17 mouse cellular contexts compared by ENCODE assay signal in genomic region chr3:66213524-66213923, GRCm38 (mm10). TPM values are rescaled to one million over a fixed set of nuclear protein-coding genes. Genes with fewer than 3 reads are reported as not detected.
"Had no signal": no experiment of that assay in that cellular context is flagged by ENCODE, and none has a peak within 500 bp of the region (broad histone marks: within the 10 kb centered on the region; RNA-seq: fewer than 3 reads in every experiment).

No protein-coding gene starts in this region.

- H3K4me2 ChIP-seq: neural tube, embryonic 12.5 days; neural tube, embryonic 13.5 days; neural tube, embryonic 15.5 days; stomach, embryonic 15.5 days had no signal

- H3K4me3 ChIP-seq: neural tube, embryonic 12.5 days; neural tube, embryonic 13.5 days; neural tube, embryonic 15.5 days; stomach, embryonic 15.5 days had no signal

- H3K4me1 ChIP-seq: neural tube, embryonic 12.5 days; neural tube, embryonic 13.5 days; neural tube, embryonic 15.5 days; stomach, embryonic 15.5 days had no signal

- H3K9ac ChIP-seq: neural tube, embryonic 12.5 days; neural tube, embryonic 13.5 days; neural tube, embryonic 15.5 days; stomach, embryonic 15.5 days had no signal

- H3K27ac ChIP-seq: neural tube, embryonic 12.5 days; neural tube, embryonic 13.5 days; neural tube, embryonic 15.5 days; stomach, embryonic 15.5 days; stomach, postnatal 0 days had no signal

- DNase-seq: retina, postnatal 1 day; right cerebral cortex, adult 18-20 months; right cerebral cortex, postnatal 14 days; right cerebral cortex, postnatal 25 days; right cerebral cortex, postnatal 4 days; spleen, adult 18-20 months; thymus, adult 18-20 months; thymus, adult 2 months; thymus, postnatal 25 days; thymus, postnatal 36 days had no signal

- H3K36me3 ChIP-seq: neural tube, embryonic 12.5 days; neural tube, embryonic 13.5 days; neural tube, embryonic 15.5 days; stomach, embryonic 15.5 days had no signal

- H3K27me3 ChIP-seq: neural tube, embryonic 12.5 days; neural tube, embryonic 15.5 days; stomach, embryonic 15.5 days had no signal

- H3K9me3 ChIP-seq: neural tube, embryonic 12.5 days; neural tube, embryonic 13.5 days; neural tube, embryonic 15.5 days; stomach, embryonic 15.5 days had no signal

RNA-seq across cellular contexts. Expression of gene Ptx3, which starts 6.2 kb away (rescaled TPM):
- total RNA-seq: neutrophil, adult 5-6 weeks had no signal
- polyA plus RNA-seq: spleen, adult 2 months had no signal
